18 mouse cellular contexts compared by ENCODE assay signal in the genomic region with DNA sequence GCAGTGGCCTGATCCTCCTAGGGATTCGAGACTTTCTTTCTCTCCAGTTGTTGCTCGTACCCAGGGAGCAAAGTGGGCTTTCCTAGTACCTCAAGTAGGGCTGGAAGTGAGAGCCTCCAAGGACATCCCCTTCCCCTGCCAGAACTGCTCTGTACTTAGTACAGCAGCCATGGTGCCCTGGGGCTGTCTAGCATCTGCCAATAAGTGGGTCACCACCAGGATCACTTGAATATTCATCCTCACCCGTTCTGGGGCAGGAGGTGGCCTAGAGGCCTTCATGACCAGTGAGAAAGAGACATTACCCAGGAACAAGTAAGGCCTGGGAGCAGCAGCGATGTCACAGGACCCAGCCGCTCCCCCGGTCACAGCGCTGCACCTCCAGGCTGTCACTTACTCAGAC. TPM values are rescaled to one million over a fixed set of nuclear protein-coding genes. Genes with fewer than 3 reads are reported as not detected.
DNase-seq lines count a peak whose midpoint lies in the region; ATAC-seq and TF ChIP-seq lines count a peak whose summit lies in the region.
"Had no signal": no experiment of that assay in that cellular context is flagged by ENCODE, and none has a peak within 500 bp of the region (broad histone marks: within the 10 kb centered on the region; RNA-seq: fewer than 3 reads in every experiment).

No protein-coding gene starts in this region.

- TF ChIP-seq POLR2A in bone marrow, adult 2 months (IDR thresholded peaks at IDR 0.05; ENCODE audit: borderline replicate concordance, control insufficient read depth, low read depth, low read length): no peak

- peaks cover 11% of the 10 kb centered on the region; the same call in 1 of the 2 replicates for H3K36me3 ChIP-seq in hindbrain, embryonic 16.5 days (ENCODE audit: control insufficient read depth, insufficient read depth, low read length)
- peaks cover 7% of the 10 kb centered on the region for H3K36me3 ChIP-seq in hindbrain, embryonic 12.5 days
- H3K36me3 ChIP-seq in limb, embryonic 12.5 days: peaks cover 45% of the 10 kb centered on the region; the same call in 1 of the 2 replicates

- H3K27me3 ChIP-seq in hindbrain, embryonic 16.5 days (replicated peaks; ENCODE audit: control insufficient read depth, insufficient read depth, low read length): no peaks in the 10 kb centered on the region
- H3K27me3 ChIP-seq in hindbrain, embryonic 12.5 days: no peaks in the 10 kb centered on the region; the same call in 1 of the 2 replicates
- peaks cover 8% of the 10 kb centered on the region; the same call in 1 of the 2 replicates for H3K27me3 ChIP-seq in limb, embryonic 12.5 days
- H3K27me3 ChIP-seq: lung, embryonic 15.5 days had no signal

- no peak for TF ChIP-seq CTCF in bone marrow, adult 2 months (IDR thresholded peaks at IDR 0.05; ENCODE audit: control insufficient read depth, insufficient read depth, low read length)

- H3K9ac ChIP-seq in hindbrain, embryonic 16.5 days (ENCODE audit: low read depth, low read length): 0 out of 2 replicates have a peak overlapping the region, but pooled peaks have one; percentile 26
- H3K9ac ChIP-seq in hindbrain, embryonic 12.5 days: no peak overlapping the region
- H3K9ac ChIP-seq in limb, embryonic 12.5 days (replicated peaks): peak overlapping the region; percentile 8; the same call in 1 of the 2 replicates
- H3K9ac ChIP-seq: lung, embryonic 15.5 days had no signal

- 81% methylated on average over 7 of the region's 7 CpGs for WGBS in hindbrain, embryonic 16.5 days
- WGBS in hindbrain, embryonic 12.5 days: 78% methylated on average over 7 of the region's 7 CpGs
- WGBS in bone marrow, adult 2 months: 87% methylated on average over 7 of the region's 7 CpGs
- 73% methylated on average over 7 of the region's 7 CpGs for WGBS in limb, embryonic 12.5 days

- peaks cover 13% of the 10 kb centered on the region for H3K4me1 ChIP-seq in hindbrain, embryonic 16.5 days (ENCODE audit: control insufficient read depth, insufficient read depth, low read depth, low read length)
- H3K4me1 ChIP-seq in hindbrain, embryonic 12.5 days: peaks cover 45% of the 10 kb centered on the region
- H3K4me1 ChIP-seq in bone marrow, adult 2 months (ENCODE audit: control insufficient read depth, insufficient read depth, low read length): no peaks in the 10 kb centered on the region
- peaks cover 17% of the 10 kb centered on the region for H3K4me1 ChIP-seq in limb, embryonic 12.5 days (replicated peaks)
- H3K4me1 ChIP-seq: lung, embryonic 15.5 days had no signal

- no peaks in the 10 kb centered on the region for H3K9me3 ChIP-seq in hindbrain, embryonic 16.5 days (ENCODE audit: control insufficient read depth, low read length)
- H3K9me3 ChIP-seq in hindbrain, embryonic 12.5 days (replicated peaks): no peaks in the 10 kb centered on the region
- H3K9me3 ChIP-seq in limb, embryonic 12.5 days: no peaks in the 10 kb centered on the region
- H3K9me3 ChIP-seq: forebrain, embryonic 10.5 days; lung, embryonic 15.5 days had no signal

- peak; percentile 41 to 47 for DNase-seq in cerebellum, postnatal 14 days
- no peak for DNase-seq in cerebellum, adult 9-10 months
- DNase-seq in gastrocnemius, postnatal 4 days (ENCODE audit: low spot score in 2 of 2): no peak
- DNase-seq: adrenal gland, adult 8-10 months; embryo, embryonic 11 days; kidney, adult 18-20 months; kidney, postnatal 36 days; right cerebral cortex, adult 18-20 months; thymus, postnatal 36 days had no signal

- H3K27ac ChIP-seq in hindbrain, embryonic 16.5 days (ENCODE audit: low read depth, low read length): no peak overlapping the region
- no peak overlapping the region for H3K27ac ChIP-seq in hindbrain, embryonic 12.5 days
- peak overlapping the region; percentile 72 for H3K27ac ChIP-seq in bone marrow, adult 2 months (ENCODE audit: control insufficient read depth, insufficient read depth, low read depth, low read length, poor library complexity)
- no peak overlapping the region for H3K27ac ChIP-seq in limb, embryonic 12.5 days
- H3K27ac ChIP-seq: lung, embryonic 15.5 days had no signal

- H3K4me3 ChIP-seq in hindbrain, embryonic 16.5 days (ENCODE audit: low read length): no peak overlapping the region
- no peak overlapping the region for H3K4me3 ChIP-seq in hindbrain, embryonic 12.5 days
- no peak overlapping the region for H3K4me3 ChIP-seq in bone marrow, adult 2 months (replicated peaks; ENCODE audit: control insufficient read depth, low read depth, low read length)
- no peak overlapping the region for H3K4me3 ChIP-seq in limb, embryonic 12.5 days (replicated peaks)
- H3K4me3 ChIP-seq: forebrain, embryonic 10.5 days; lung, embryonic 15.5 days had no signal

- no peak overlapping the region for H3K4me2 ChIP-seq in hindbrain, embryonic 16.5 days (ENCODE audit: low read length)
- no peak overlapping the region for H3K4me2 ChIP-seq in hindbrain, embryonic 12.5 days (replicated peaks)
- H3K4me2 ChIP-seq in limb, embryonic 12.5 days: no peak overlapping the region
- H3K4me2 ChIP-seq: lung, embryonic 15.5 days had no signal

- no peak for ATAC-seq in hindbrain, embryonic 16.5 days
- ATAC-seq in hindbrain, embryonic 12.5 days (ENCODE audit: low FRiP score): no peak
- no peak for ATAC-seq in limb, embryonic 12.5 days (ENCODE audit: insufficient number of reproducible peaks, insufficient read depth, low FRiP score, low TSS enrichment, low read depth)
- no peak for ATAC-seq in megakaryocyte progenitor cell, adult 5-6 weeks (replicated peaks; ENCODE audit: poor library complexity)

RNA-seq across cellular contexts. Expression of a gene that starts 22.3 kb away (rescaled TPM):
- polyA plus RNA-seq in hindbrain, embryonic 16.5 days (2015; fragmentation: Nextera tagmentation; extraction: Ambion mirVana): 20.9 and 24.6 TPM in 2 replicates
- polyA plus RNA-seq in hindbrain, embryonic 12.5 days (2016; fragmentation: Nextera tagmentation; extraction: Ambion mirVana): 19.1 and 21.1 TPM in 2 replicates
- polyA plus RNA-seq in bone marrow, adult 2 months (2011; ENCODE audit: insufficient read depth, insufficient read length, low replicate concordance, missing spikeins): 19.4 and 24.2 TPM in 2 replicates
- 17.8 and 23.6 TPM in 2 replicates for polyA plus RNA-seq in limb, embryonic 12.5 days (2016; fragmentation: Nextera tagmentation; extraction: Ambion mirVana)
- total RNA-seq in gastrocnemius, postnatal 4 days (2021): 10 to 100 TPM; 16.4 to 17.9 TPM
- total RNA-seq in megakaryocyte progenitor cell, adult 5-6 weeks (2015): 17.4 and 17.8 TPM in 2 replicates
- 20.2 and 25.5 TPM in 2 replicates for total RNA-seq in megakaryocyte progenitor cell, adult 5-6 weeks (2017)

RNA-seq across cellular contexts. Expression of a gene that starts 22.7 kb away (rescaled TPM):
- polyA plus RNA-seq in hindbrain, embryonic 16.5 days (2015; fragmentation: Nextera tagmentation; extraction: Ambion mirVana): 12.3 and 13.1 TPM in 2 replicates
- 9.0 and 10.4 TPM in 2 replicates for polyA plus RNA-seq in hindbrain, embryonic 12.5 days (2016; fragmentation: Nextera tagmentation; extraction: Ambion mirVana)
- polyA plus RNA-seq in bone marrow, adult 2 months (2011; ENCODE audit: insufficient read depth, insufficient read length, low replicate concordance, missing spikeins): 3.1 and 5.8 TPM in 2 replicates
- polyA plus RNA-seq in limb, embryonic 12.5 days (2016; fragmentation: Nextera tagmentation; extraction: Ambion mirVana): 5.8 and 8.2 TPM in 2 replicates
- total RNA-seq in gastrocnemius, postnatal 4 days (2021): 1 to 10 TPM; 8.5 to 9.8 TPM
- 7.8 and 8.3 TPM in 2 replicates for total RNA-seq in megakaryocyte progenitor cell, adult 5-6 weeks (2015)
- 2.4 and 8.2 TPM in 2 replicates for total RNA-seq in megakaryocyte progenitor cell, adult 5-6 weeks (2017)

RNA-seq across cellular contexts. Expression of a gene that starts 46.8 kb away (rescaled TPM):
- 81.5 and 93.4 TPM in 2 replicates for polyA plus RNA-seq in hindbrain, embryonic 16.5 days (2015; fragmentation: Nextera tagmentation; extraction: Ambion mirVana)
- 35.7 and 42.3 TPM in 2 replicates for polyA plus RNA-seq in hindbrain, embryonic 12.5 days (2016; fragmentation: Nextera tagmentation; extraction: Ambion mirVana)
- 21.9 and 51.0 TPM in 2 replicates for polyA plus RNA-seq in bone marrow, adult 2 months (2011; ENCODE audit: insufficient read depth, insufficient read length, low replicate concordance, missing spikeins)
- 23.9 and 25.0 TPM in 2 replicates for polyA plus RNA-seq in limb, embryonic 12.5 days (2016; fragmentation: Nextera tagmentation; extraction: Ambion mirVana)
- total RNA-seq in gastrocnemius, postnatal 4 days (2021): 10 to 100 TPM; 10.9 to 12.4 TPM
- 51.4 TPM in 2 replicates for total RNA-seq in megakaryocyte progenitor cell, adult 5-6 weeks (2015)
- total RNA-seq in megakaryocyte progenitor cell, adult 5-6 weeks (2017): 44.7 and 49.4 TPM in 2 replicates

RNA-seq across cellular contexts. Expression of a gene that starts 57.1 kb away (rescaled TPM):
- polyA plus RNA-seq in hindbrain, embryonic 16.5 days (2015; fragmentation: Nextera tagmentation; extraction: Ambion mirVana): 0.60 and 0.72 TPM in 2 replicates
- polyA plus RNA-seq in hindbrain, embryonic 12.5 days (2016; fragmentation: Nextera tagmentation; extraction: Ambion mirVana): 0.21 and 0.57 TPM in 2 replicates
- polyA plus RNA-seq in bone marrow, adult 2 months (2011; ENCODE audit: insufficient read depth, insufficient read length, low replicate concordance, missing spikeins): not detected in 2 replicates
- polyA plus RNA-seq in limb, embryonic 12.5 days (2016; fragmentation: Nextera tagmentation; extraction: Ambion mirVana): 0.09 and 0.21 TPM in 2 replicates
- not detected for total RNA-seq in gastrocnemius, postnatal 4 days (2021)
- not detected in 2 replicates for total RNA-seq in megakaryocyte progenitor cell, adult 5-6 weeks (2015)
- not detected in 2 replicates for total RNA-seq in megakaryocyte progenitor cell, adult 5-6 weeks (2017)
- total RNA-seq: hematopoietic stem cell, adult 5-6 weeks had no signal
- polyA plus RNA-seq: forebrain, embryonic 10.5 days; gonadal fat pad, adult 2 months had no signal

Comparison
In these comparisons a context has a peak if more than half of its experiments do, and no peak if none do; other contexts are left out.
1. DNase-seq: peak in cerebellum, postnatal 14 days (2 of 2); none in cerebellum, adult 9-10 months (single experiment) and gastrocnemius, postnatal 4 days (0 of 2).